Mouse (Mus musculus): ENCODE data around the gene Cep41.

Cep41 gene

GRCm38 (mm10) chr6:30620994-30621393 lies 72.6 kb downstream of the Cep41 start:
- no peak for DNase-seq

GRCm38 (mm10) chr6:30620591-30620990 lies 73.0 kb downstream of the Cep41 start:
- no peak for DNase-seq

GRCm38 (mm10) chr6:30619606-30620005 lies 73.9 kb downstream of the Cep41 start:
- no peak for DNase-seq

GRCm38 (mm10) chr6:30618735-30619134 lies 74.8 kb downstream of the Cep41 start:
- no peak for DNase-seq

GRCm38 (mm10) chr6:30617959-30618590 lies 75.5 kb downstream of the Cep41 start:
- DNase-seq: peak; percentile 80

- DNase-seq: no peak
Measured at GRCm38 (mm10) chr6:30617020-30617958, 76.3 kb downstream of the Cep41 start.

GRCm38 (mm10) chr6:30616491-30616941 lies 77.0 kb downstream of the Cep41 start:
- DNase-seq: no peak

GRCm38 (mm10) chr6:30615741-30616140 lies 77.8 kb downstream of the Cep41 start:
- no peak for DNase-seq

- peak; percentile 40 for DNase-seq
Measured at GRCm38 (mm10) chr6:30614251-30614650, 79.3 kb downstream of the Cep41 start.

GRCm38 (mm10) chr6:30611212-30611611 lies 82.3 kb downstream of the Cep41 start:
- DNase-seq: no peak

GRCm38 (mm10) chr6:30610710-30611109 lies 82.8 kb downstream of the Cep41 start, which contains the start of gene Cpa5:
TSS of gene Cpa5 (plus strand) at chr6:30611010.
- DNase-seq: no peak

- no peak for DNase-seq
Measured at GRCm38 (mm10) chr6:30605672-30606071, 87.9 kb downstream of the Cep41 start.

GRCm38 (mm10) chr6:30605111-30605510 lies 88.4 kb downstream of the Cep41 start:
- no peak for DNase-seq

GRCm38 (mm10) chr6:30604342-30604867 lies 89.1 kb downstream of the Cep41 start:
- no peak for DNase-seq
